19 mouse cellular contexts compared by ENCODE assay signal in genomic region chr13:97418681-97419080, GRCm38 (mm10).
"Had no signal": no experiment of that assay in that cellular context is flagged by ENCODE, and none has a peak within 500 bp of the region (broad histone marks: within the 10 kb centered on the region; RNA-seq: fewer than 3 reads in every experiment).

No protein-coding gene starts in this region.

- ATAC-seq: midbrain, embryonic 16.5 days had no signal

- DNase-seq: lung, adult 18-20 months; lung, embryonic 14.5 days; lung, postnatal 10 days; lung, postnatal 4 days; midbrain, embryonic 14.5 days; retina, postnatal 1 day; right cerebral cortex, adult 18-20 months; right cerebral cortex, postnatal 25 days; right cerebral cortex, postnatal 4 days; spleen, adult 18-20 months; thymus, adult 18-20 months; thymus, postnatal 14 days; thymus, postnatal 36 days had no signal

- H3K36me3 ChIP-seq: midbrain, embryonic 10.5 days; midbrain, embryonic 12.5 days; neural tube, embryonic 13.5 days; neural tube, embryonic 15.5 days had no signal

- H3K4me3 ChIP-seq: midbrain, embryonic 10.5 days; midbrain, embryonic 12.5 days; myocyte; neural tube, embryonic 13.5 days; neural tube, embryonic 15.5 days had no signal

- H3K4me2 ChIP-seq: lung, embryonic 14.5 days; midbrain, embryonic 12.5 days; neural tube, embryonic 13.5 days; neural tube, embryonic 15.5 days had no signal

- H3K9ac ChIP-seq: lung, embryonic 14.5 days; midbrain, embryonic 12.5 days; neural tube, embryonic 13.5 days; neural tube, embryonic 15.5 days had no signal

- H3K4me1 ChIP-seq: midbrain, embryonic 12.5 days had no signal

- H3K9me3 ChIP-seq: midbrain, embryonic 10.5 days; midbrain, embryonic 12.5 days; neural tube, embryonic 13.5 days; neural tube, embryonic 15.5 days had no signal

- H3K27ac ChIP-seq: midbrain, embryonic 10.5 days; midbrain, embryonic 12.5 days; neural tube, embryonic 13.5 days; neural tube, embryonic 15.5 days had no signal

- H3K27me3 ChIP-seq: neural tube, embryonic 13.5 days; neural tube, embryonic 15.5 days had no signal
